Mouse (Mus musculus): Measurements from ENCODE around the gene Hsd17b13.
"Not testable (repeated sequence)": the region's sequence is repeated elsewhere in the genome, so short reads cannot be mapped to it uniquely, and the experiment has no call there.

The Hsd17b13 gene

GRCm38 (mm10) chr5:103977297-103977696 lies at the start of gene Hsd17b13:
Gene Hsd17b13 (minus strand): TSS chr5:103977410.
- DNase-seq = no peak

GRCm38 (mm10) chr5:104025245-104025854 lies 48.1 kb upstream of the Hsd17b13 start:
- DNase-seq = no peak

GRCm38 (mm10) chr5:104024762-104025161 lies 47.6 kb upstream of the Hsd17b13 start:
- DNase-seq = no peak

DNA sequence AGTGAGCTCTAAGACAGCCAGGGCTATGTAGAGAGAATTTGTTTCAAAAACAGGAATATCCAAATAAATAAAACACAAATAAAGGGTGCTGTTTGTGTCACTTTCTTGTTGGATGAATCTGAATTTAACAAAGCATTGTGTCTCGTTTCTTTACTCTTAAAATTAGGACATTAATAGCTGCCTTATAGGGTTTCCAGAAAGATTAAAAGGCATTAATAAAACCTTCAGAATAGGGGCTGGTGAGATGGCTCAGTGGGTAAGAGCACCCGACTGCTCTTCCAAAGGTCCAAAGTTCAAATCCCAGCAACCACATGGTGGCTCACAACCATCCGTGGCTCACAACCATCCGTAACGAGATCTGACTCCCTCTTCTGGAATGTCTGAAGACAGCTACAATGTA lies 47.0 kb upstream of the Hsd17b13 start:
- DNase-seq = not testable (repeated sequence)

DNA sequence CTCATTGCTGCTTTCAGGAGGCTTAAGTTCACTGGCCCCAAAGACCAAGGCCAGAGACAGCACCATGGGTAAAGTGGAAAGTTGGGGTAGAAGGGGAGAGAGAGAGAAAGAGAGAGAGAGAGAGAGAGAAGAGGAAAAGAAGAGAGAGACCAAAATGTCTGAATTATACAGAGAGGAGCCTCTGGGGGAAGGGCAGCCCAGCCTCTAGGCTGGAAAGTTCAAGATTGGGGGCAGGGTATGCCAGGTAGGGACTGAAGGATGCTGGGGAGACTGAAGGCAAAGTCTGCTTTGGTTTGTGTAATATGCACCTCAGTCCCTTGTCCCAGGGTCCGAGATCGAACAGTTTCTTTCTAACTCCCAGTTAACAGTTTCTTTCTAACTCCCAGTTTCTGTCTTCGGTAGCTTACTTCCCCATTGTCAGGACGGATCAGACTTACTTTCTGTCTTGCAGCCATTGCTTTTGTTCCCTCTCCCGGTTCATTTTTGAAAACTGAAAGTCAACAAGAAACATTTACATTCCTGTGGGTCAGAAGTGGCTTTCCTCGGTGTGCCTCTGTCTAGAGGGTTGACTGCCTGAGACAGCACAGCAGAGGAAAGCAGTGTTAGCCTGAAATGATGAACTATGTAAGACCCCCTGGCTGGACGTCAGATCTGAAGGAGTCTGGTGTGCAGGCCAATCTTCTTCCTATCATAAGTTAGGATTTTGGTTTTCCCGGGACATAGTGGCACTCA lies 46.2 kb upstream of the Hsd17b13 start:
- DNase-seq = no peak

GRCm38 (mm10) chr5:104022558-104022957 lies 45.3 kb upstream of the Hsd17b13 start:
- no peak for DNase-seq

DNA sequence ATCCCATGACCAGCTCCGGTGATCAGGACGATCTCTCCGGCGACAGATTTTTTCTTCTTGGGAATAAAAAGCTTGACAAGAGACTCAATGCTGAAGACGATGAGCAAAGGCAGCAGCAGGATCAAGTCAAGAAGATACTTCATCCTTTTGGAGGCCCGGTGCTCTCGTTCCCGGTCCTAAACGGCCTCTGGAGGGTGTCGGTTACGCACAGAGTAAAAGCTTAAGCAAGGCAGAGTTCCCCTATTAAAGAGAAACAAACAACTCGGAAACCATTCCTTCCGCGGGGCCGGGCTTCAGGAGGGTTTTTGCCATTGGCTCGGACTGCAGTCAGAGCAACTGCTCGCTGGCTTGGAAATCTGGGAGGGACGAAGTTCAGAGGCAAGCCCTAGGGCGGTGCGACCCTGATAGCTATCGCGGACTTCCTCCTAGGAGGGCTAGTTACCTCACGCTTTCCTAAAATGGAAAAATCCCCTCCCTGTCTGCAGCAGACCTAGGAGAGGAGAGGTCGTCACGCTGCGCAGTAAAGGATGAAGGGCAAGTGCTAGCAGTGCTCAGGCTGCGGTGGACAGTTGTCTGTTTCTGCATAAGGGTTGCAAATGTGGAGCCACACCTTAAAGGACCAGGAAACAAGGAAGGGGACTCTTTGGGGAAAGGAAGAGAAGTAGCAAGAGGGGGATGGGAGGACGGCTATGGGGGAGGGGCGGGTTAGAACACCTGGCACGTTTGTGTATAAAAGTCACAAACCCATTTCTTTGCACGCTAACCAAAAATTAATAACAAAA lies 44.6 kb upstream of the Hsd17b13 start, which contains the start of gene Hsd17b11:
TSS of gene Hsd17b11 (minus strand) at position 323 of the 782 bp plus-strand sequence.
- peak; percentile 53 for DNase-seq

- no peak for DNase-seq
Measured at GRCm38 (mm10) chr5:104011419-104011818, 34.2 kb upstream of the Hsd17b13 start.

DNA sequence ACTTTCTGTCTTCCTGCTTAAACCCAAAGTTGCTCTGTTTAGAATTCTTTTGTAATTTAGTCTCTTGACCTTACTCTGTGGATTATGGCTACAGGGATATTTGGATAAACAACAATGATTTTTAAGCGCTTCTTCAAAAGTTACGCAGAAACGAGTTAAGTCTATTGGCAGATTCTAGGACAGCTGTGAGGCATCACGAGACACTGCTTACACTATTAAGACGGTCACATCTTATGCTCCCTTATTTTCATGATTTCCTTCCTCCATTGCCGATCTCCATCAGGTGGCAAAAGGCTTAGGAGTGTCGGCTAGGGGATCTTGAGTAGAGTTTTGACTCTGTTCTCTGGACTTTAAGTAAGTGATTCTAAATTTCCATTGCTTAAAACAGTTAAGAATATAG lies 33.1 kb upstream of the Hsd17b13 start:
- DNase-seq = no peak

- no peak for DNase-seq
Measured at GRCm38 (mm10) chr5:104009421-104009820, 32.2 kb upstream of the Hsd17b13 start.

DNA sequence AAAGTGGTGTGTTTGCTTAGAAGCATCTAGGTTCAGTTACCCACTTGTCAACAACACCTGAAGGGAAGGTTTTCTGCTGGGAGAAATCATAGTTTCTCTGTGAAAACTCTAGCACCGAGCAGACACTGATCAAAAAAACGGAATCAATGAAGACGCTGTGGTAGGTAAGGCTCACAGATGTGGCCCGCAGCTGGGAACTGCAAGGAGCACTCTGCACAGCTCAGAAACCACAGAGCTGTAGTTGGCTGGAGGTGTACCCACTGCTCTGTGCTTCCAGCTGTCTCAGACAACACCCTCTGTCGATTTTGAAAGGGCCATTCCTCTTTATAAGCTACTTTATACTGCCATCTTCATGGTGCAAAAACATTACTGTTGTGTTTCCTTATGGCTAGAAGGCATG lies 30.6 kb upstream of the Hsd17b13 start:
- no peak for DNase-seq

GRCm38 (mm10) chr5:104006811-104007210 lies 29.6 kb upstream of the Hsd17b13 start:
- no peak for DNase-seq

- no peak for DNase-seq
Measured at GRCm38 (mm10) chr5:104003955-104004354, 26.7 kb upstream of the Hsd17b13 start.

- DNase-seq = no peak
Measured at GRCm38 (mm10) chr5:104003256-104003931, 26.2 kb upstream of the Hsd17b13 start.

- no peak for DNase-seq
Measured at GRCm38 (mm10) chr5:104002549-104003255, 25.5 kb upstream of the Hsd17b13 start.

- peak; percentile 79 for DNase-seq
Measured at GRCm38 (mm10) chr5:103999738-104000137, 22.5 kb upstream of the Hsd17b13 start.

DNA sequence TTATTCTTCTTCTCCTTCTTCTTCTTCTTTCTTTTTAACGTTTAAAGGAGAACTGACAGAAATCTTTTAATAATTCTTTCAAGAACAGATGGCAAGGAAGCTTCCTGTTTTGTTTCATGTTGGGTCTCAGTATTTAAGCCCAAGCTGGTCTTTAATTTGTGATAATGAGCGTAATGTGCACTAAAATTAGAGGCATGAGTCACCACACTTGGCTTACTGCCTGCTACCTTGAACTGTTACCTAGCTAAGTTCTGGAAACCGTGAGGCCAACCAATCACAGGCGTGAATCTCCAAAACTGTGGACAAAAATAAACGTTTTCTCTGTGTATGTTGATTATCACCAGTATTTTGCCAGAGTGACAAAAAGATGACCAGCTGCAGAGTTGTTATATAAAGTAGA lies 21.5 kb upstream of the Hsd17b13 start:
- DNase-seq = peak; percentile 69

DNA sequence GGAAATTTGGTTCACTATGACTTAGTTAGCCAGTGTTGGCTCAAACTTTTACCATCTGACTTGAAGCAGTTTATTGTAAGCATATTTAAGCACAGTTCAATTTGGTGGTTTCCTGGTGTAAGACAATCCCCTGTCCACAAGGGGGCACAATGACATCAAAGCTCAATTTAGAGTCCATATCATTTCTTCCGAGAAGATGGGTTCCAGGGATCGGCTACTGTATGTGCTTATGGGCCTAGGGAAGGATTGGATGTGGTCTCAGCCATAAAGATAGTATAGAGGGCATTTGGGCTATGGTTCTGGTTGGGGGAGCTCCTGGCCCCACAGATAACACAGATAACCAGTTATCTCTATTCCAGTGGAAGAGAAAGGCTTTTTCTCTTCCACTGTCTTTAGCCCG lies 18.0 kb upstream of the Hsd17b13 start:
- peak; percentile 17 for DNase-seq

GRCm38 (mm10) chr5:103994669-103995068 lies 17.5 kb upstream of the Hsd17b13 start:
- DNase-seq = no peak

DNA sequence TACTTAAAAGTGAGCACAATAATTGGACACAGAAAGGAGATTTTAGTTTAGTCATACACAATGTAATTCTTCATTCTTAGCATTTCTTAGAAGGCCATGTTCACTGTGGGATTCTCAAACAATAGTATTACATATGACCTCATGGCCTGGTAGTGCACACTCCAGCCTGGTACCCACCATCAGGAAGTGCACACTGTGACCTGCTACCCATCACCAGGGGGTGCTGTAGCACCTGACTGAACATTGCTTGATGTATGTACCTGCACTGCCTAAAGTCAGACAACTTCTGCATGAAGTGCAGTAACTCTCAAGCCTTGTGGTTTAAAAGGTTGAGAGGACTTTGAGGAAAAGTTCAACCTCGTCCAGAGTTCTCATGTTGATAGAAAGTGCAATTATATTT lies 16.4 kb upstream of the Hsd17b13 start:
- no peak for DNase-seq

DNA sequence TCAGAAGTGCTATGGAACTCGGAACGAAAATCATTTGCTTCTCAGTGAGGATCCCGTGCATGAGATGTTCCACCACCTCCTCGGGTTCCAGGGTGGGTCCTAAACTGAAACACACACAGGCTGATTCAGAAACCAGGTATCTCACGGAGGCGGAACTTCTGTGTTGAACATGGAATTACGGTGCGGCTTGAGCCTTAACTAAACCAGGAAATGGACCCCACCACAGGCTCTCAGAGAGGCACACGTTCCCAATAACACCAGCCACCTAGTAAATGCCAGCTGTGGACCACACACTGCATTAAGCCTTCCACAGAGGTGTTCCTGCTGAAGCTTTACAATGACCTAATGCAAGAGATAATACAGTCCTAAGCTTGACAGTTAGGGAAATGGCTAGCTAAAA lies 15.6 kb upstream of the Hsd17b13 start:
- DNase-seq = no peak
